Mouse (Mus musculus) E14TG2a.4 (cell line): ENCODE measurements around the gene Lats1.

Experiments
- H3K27me3 ChIP-seq: 2 replicates; pipeline ENCODE4 v1.6.1; 2014; ENCODE audit warnings: low read length, control low read depth; ENCODE audit not compliant: insufficient read depth
- H3K36me3 ChIP-seq: 2 replicates; pipeline ENCODE4 v1.6.1; 2014; ENCODE audit warnings: low read length, control low read depth; ENCODE audit not compliant: insufficient read depth
- H3K4me1 ChIP-seq: replicated peaks from 2 replicates; pipeline ENCODE4 v1.6.1; 2014; ENCODE audit warnings: low read depth, low read length, control low read depth
- H3K4me3 ChIP-seq: replicated peaks from 2 replicates; pipeline ENCODE4 v1.5.1; 2014; ENCODE audit warnings: mild to moderate bottlenecking, low read length
- H3K9me3 ChIP-seq: 2 replicates; pipeline ENCODE4 v1.6.1; 2014; ENCODE audit warnings: low read length, control low read depth
- CTCF ChIP-seq: conservative IDR thresholded peaks from 2 replicates; pipeline ENCODE4 v1.5.1; 2014; ENCODE audit warnings: low read length
- NANOG ChIP-seq: IDR thresholded peaks from 2 replicates; pipeline ENCODE4 v1.6.1; 2014; ENCODE audit warnings: borderline replicate concordance, low read length, mixed read lengths
- POU5F1 ChIP-seq: IDR thresholded peaks from 2 replicates; pipeline ENCODE4 v1.6.1; 2014; ENCODE audit warnings: low read length, borderline replicate concordance

Lats1 gene

DNA sequence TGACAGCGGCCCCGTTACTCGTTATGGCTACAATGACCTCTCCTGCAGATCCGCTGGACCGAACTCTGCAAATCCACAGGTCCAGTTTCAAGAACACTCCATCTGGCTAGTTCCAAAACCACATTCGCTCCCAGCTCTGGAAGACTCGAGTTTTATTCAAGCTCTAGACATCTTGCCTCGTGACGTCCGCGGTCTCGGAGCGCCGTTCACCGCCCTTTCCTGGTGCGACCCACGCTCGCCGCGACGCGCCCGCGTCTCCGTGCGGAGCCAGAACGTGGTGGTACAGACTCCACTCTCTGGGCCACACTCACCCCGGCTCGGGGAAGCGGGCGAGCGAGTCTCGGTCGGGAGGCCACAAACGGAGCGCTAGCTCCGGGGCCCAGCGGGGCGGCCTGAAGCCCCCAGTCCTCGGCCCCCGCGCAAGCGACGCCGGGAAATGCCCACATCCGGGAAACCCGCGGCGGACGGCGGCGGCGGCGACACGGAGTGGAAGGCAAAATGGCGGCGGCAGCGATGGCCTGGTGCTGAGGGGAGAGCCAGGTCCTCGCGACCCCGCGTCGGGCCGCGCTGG lies at the start of gene Lats1, which contains the start of gene Pcmt1:
Gene Lats1 (plus strand): TSS at position 484 of the 571 bp plus-strand sequence.
Gene Pcmt1 (minus strand): TSS at position 406 of the 571 bp plus-strand sequence.
- H3K36me3 ChIP-seq: peaks cover 49% of the 10 kb centered on the region
- H3K4me1 ChIP-seq: peaks cover 31% of the 10 kb centered on the region
- peak within 1 kb of the TSS; percentile 92 for H3K4me3 ChIP-seq
- TF ChIP-seq NANOG: no peak
- no peak for TF ChIP-seq CTCF
- TF ChIP-seq POU5F1: no peak
- H3K27me3 ChIP-seq: no peaks in the 10 kb centered on the region
- H3K9me3 ChIP-seq: no peaks in the 10 kb centered on the region

DNA sequence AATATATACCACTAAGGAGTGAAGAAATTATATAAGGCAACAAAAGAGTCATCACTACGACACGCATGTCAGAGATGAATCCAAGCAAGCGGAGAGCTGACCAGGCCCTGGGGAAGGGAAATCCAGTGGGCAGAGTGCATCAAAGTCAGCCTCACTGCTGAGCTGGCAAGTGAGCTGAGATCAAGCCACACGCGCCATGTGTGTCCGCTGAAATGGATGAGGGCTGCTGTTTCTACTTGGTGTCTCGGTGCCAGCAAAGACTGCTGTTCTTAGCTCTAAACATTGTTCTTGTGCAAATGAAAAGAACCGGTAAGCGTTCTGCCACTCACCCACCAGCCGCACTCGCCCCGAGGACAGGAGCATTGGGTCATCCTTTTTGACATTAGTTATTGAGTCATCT lies 40.6 kb upstream of the Lats1 start:
- TF ChIP-seq NANOG: no peak
- no peak for TF ChIP-seq POU5F1
- TF ChIP-seq CTCF: no peak
- no peaks in the 10 kb centered on the region for H3K9me3 ChIP-seq
- peaks cover 81% of the 10 kb centered on the region for H3K36me3 ChIP-seq
- H3K4me1 ChIP-seq: peaks cover 4% of the 10 kb centered on the region; the same call in 1 of the 2 replicates
- no peak overlapping the region for H3K4me3 ChIP-seq
- no peaks in the 10 kb centered on the region for H3K27me3 ChIP-seq

DNA sequence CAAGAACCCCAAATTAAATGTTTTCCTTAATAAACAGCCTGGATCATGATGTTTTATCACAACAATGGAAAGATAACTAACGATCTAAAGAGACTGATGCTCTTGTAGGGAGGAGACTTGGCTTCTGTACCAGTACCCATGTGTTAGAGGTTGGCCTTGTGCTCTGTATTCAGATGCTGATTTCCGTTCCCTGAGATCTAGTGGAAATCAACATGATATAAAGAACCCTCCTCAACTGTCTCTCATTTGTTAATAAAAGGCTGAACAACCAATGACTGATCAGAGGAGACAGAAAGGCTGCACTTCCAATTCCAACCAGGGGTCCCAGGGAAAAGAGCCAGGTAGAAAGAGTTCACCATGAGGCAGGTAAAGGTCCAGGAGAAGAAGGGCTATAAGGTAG lies 35.1 kb upstream of the Lats1 start:
- peaks cover 72% of the 10 kb centered on the region for H3K36me3 ChIP-seq
- peaks cover 33% of the 10 kb centered on the region for H3K4me1 ChIP-seq

DNA sequence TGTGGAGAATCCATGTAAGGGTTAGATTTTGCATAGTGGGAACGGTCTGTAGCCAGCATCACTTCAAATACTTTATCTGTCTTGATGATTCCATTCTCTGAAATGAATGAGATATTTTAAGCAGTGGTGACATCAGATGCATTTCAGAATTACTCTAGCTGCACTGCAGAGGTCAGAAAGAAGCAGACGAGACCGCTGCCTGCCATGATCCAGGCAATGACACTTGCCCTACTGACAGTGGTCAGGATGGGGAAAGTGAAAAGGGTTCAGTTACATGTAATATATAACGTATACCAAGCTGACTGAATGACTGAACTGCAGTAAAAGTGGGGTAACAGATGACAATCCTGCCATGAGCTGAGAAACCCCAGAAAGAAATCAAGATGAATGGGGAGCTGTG lies 32.0 kb upstream of the Lats1 start:
- TF ChIP-seq CTCF: no peak
- TF ChIP-seq NANOG: no peak
- no peak for TF ChIP-seq POU5F1
- Histone ChIP-seq H3K36me3 (peaks cover 51% of the 10 kb centered on the region), H3K4me1 (peaks cover 38% of the 10 kb centered on the region), H3K27me3 (no peaks in the 10 kb centered on the region), H3K4me3 (no peak overlapping the region), H3K9me3 (no peaks in the 10 kb centered on the region)

More for the DNA sequence above, 35.1 kb upstream of the Lats1 start:
- Histone ChIP-seq H3K4me3 (no peak overlapping the region), H3K27me3 (no peaks in the 10 kb centered on the region), H3K9me3 (no peaks in the 10 kb centered on the region)
- TF ChIP-seq POU5F1: no peak
- TF ChIP-seq NANOG: peak; percentile 5; the same call in 1 of the 2 replicates

DNA sequence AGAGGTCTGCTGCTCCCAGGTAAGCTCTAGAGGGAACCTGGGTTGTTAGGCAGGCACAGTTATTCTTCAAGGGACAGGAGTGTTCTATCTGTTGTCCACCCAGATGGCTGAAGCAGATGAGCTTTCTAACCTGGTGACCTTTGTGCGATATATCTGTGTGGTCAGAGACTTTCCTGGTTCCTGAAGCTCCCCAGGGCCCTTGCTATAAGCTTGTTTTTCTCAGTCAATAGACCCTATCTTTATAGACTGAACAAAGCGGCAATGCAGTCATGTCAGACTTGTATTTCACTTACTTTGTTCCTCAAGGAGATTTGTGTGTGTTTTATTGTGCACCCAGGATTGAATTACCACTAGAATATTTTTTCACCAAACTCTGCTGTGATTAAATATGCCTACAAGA lies 30.0 kb upstream of the Lats1 start:
- TF ChIP-seq CTCF (no peak), NANOG (no peak), POU5F1 (no peak)
- no peak overlapping the region for H3K4me3 ChIP-seq
- H3K27me3 ChIP-seq: no peaks in the 10 kb centered on the region
- H3K36me3 ChIP-seq: peaks cover 54% of the 10 kb centered on the region
- no peaks in the 10 kb centered on the region for H3K9me3 ChIP-seq
- peaks cover 49% of the 10 kb centered on the region for H3K4me1 ChIP-seq

DNA sequence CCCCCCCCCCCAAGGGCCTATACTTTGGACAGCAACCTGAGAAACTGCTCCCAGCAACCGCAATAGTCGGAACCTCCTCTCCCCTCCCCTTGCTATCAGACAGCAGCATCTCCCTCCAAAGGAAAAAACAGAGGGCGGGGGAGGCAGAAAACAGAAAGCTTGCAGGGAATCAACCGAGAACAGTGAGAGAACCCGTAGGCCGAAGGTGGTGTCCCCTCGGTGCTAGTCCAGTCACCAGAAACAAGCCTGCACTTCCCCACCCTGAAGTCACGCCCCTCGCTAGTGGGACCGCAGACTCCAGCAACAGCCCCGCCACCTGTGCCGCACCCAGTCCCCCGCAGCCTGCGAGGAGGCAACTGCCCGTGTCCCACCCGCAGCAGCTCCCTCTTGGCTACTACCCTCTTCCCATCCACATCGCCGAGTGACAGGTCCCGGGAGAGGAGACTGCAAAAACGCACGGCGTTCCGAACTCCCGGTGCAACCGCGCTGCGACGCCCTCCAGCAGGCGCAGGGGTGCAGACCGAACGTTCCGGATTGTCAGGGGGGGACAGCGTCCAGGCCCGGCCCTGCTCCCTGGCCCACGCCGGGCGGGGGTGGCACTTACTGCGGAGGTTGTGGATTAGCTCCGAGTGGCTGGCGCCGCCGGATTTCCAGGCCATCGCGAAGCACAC lies 18.4 kb upstream of the Lats1 start:
- no peak for TF ChIP-seq CTCF
- TF ChIP-seq POU5F1: no peak
- TF ChIP-seq NANOG: no peak
- Histone ChIP-seq H3K4me3 (peak overlapping the region; percentile 98), H3K9me3 (no peaks in the 10 kb centered on the region), H3K36me3 (peaks cover 9% of the 10 kb centered on the region), H3K27me3 (no peaks in the 10 kb centered on the region), H3K4me1 (peaks cover 44% of the 10 kb centered on the region)

DNA sequence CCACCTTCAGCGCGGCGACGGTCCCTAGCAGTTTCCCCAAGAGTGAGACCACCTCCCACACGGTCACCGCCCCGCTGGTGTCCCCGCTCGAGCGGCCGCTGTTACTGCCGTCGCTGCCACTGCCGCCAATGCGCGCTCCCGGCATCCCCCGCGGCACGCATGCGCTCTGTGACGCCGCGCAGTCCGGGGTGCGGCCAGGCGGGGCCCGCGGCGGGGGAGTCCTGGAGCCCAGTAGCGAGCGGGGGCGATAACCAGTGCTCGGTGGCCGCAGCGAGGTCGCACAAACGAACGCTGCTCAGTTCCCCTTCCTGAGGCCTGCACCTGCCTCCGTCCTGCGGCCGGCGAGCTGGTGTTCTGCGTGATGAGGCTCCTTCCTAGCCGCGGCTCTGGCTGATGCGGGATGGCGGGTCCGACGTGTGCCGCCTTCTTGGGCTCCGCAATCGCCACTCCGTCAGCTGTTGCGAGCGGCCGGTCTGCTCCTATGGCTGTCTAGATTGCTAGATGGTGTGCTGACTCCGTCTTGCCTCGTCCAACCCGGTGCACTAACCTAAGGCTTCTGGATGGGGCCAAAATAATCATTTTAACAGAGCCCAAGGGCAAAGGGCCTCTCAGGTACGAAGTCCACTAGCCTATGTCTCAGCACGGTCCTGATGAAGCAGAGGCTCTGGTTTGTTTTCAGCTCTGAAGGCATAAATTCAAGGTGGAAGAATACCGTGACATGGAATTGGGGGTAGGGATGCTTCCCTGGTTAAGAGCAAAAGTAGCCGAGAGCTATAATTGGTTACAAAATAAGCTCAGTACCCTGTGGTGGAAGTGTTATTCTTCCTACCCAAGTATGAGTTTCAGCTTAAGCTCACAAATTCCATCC lies 17.6 kb upstream of the Lats1 start:
- no peak for TF ChIP-seq NANOG
- TF ChIP-seq POU5F1: no peak
- TF ChIP-seq CTCF: no peak
- no peaks in the 10 kb centered on the region for H3K9me3 ChIP-seq
- H3K4me1 ChIP-seq: peaks cover 43% of the 10 kb centered on the region
- peaks cover 10% of the 10 kb centered on the region for H3K36me3 ChIP-seq
- H3K27me3 ChIP-seq: no peaks in the 10 kb centered on the region
- peak overlapping the region; percentile 98 for H3K4me3 ChIP-seq

DNA sequence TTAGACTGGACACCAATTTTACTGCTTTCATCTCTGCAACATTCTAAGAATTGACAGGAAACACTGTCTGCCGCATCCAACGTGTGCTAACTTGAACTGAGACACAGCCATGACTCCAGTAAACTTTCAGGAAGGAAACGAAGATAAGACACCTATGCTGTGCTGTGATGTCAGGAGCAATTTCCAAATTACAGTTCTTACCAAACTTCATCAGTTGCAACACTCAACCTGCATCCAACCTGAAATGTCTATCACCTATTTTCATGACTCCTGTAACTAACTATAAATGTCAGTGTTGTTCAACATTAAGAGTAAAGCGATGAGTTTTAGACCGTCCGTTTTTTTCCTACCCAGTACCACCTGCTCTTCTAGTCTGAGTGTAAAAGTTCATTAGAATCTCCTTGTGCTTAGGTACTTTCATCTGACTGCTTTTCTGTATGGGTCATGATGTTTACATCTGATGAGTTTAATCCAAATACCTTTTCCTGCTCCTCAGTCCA lies 16.9 kb upstream of the Lats1 start:
- TF ChIP-seq POU5F1: no peak
- TF ChIP-seq CTCF: no peak
- H3K4me1 ChIP-seq: peaks cover 41% of the 10 kb centered on the region
- H3K9me3 ChIP-seq: no peaks in the 10 kb centered on the region
- H3K4me3 ChIP-seq: peak overlapping the region; percentile 98
- no peaks in the 10 kb centered on the region for H3K27me3 ChIP-seq
- H3K36me3 ChIP-seq: peaks cover 8% of the 10 kb centered on the region; the same call in 1 of the 2 replicates
